Comparison of ENCODE assay signal across 8 mouse cellular contexts in the genomic region with DNA sequence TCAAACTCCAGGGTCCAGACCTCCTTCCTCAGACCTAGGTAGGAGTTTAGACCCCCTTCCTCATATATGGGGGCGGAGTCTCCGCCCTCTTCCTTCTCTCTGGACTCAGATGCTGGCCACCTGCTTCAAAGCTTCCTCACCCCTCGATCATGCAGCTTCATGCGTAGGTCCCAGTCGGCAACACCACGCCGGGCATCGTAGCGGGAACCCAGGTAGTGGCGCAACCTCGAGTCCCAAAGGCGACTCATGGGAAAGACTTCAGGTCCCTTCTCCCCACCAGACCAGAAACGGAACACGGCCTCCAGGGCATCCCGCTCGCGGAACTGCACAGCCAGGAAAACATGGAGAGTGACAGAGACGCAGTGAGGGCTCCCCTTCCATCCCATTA. TPM values are rescaled to one million over a fixed set of nuclear protein-coding genes. Genes with fewer than 3 reads are reported as not detected.
A peak's percentile ranks its signal among the peaks of the same experiment; 100 is the strongest.
DNase-seq lines count a peak whose midpoint lies in the region; ATAC-seq and TF ChIP-seq lines count a peak whose summit lies in the region.

No protein-coding gene starts in this region.

- ATAC-seq in heart, embryonic 14.5 days (ENCODE audit: insufficient number of reproducible peaks, insufficient read depth, low FRiP score, low read depth), result no peak
- 0 out of 2 replicates have a peak, but pooled peaks have one; percentile 9 for ATAC-seq in common myeloid progenitor, adult 5-6 weeks (replicated peaks; ENCODE audit: low read depth, poor library complexity, severe bottlenecking)
- ATAC-seq in hindbrain, postnatal 0 days, result no peak
- ATAC-seq in midbrain, embryonic 14.5 days (ENCODE audit: low FRiP score, low TSS enrichment), result no peak

- TF ChIP-seq POLR2A in kidney, adult 2 months (IDR thresholded peaks at IDR 0.05; ENCODE audit: low read depth, low read length), result no peak

- no peak for DNase-seq in heart, postnatal 10 days
- DNase-seq in hindbrain, postnatal 0 days (ENCODE audit: low spot score), result no peak
- no peak for DNase-seq in midbrain, embryonic 14.5 days
- no peak for DNase-seq in left cerebral cortex, postnatal 10 days (ENCODE audit: extremely low spot score in 1 of 2, low spot score in 2 of 2)
- no peak for DNase-seq in kidney, adult 2 months
- DNase-seq in B cell, adult 2 months, result no peak

- peak overlapping the region; percentile 64; the same call in 1 of the 2 replicates for H3K9ac ChIP-seq in heart, embryonic 14.5 days (ENCODE audit: low read length)
- H3K9ac ChIP-seq in hindbrain, postnatal 0 days (replicated peaks; ENCODE audit: low read length), result no peak overlapping the region; the same call in 1 of the 2 replicates
- H3K9ac ChIP-seq in midbrain, embryonic 14.5 days (replicated peaks; ENCODE audit: low read length), result peak overlapping the region; percentile 9; the same call in 1 of the 2 replicates

- no peak for TF ChIP-seq CTCF in hindbrain, postnatal 0 days (IDR thresholded peaks at IDR 0.05; ENCODE audit: low read depth)
- no peak for TF ChIP-seq CTCF in kidney, adult 2 months (conservative IDR thresholded peaks at IDR 0.05; ENCODE audit: insufficient read depth, insufficient read length, low read depth, low read length)

- 45% methylated on average over 18 of the region's 18 CpGs for WGBS in heart, embryonic 14.5 days
- WGBS in hindbrain, postnatal 0 days, result 51% methylated on average over 18 of the region's 18 CpGs
- WGBS in midbrain, embryonic 14.5 days, result 43% methylated on average over 18 of the region's 18 CpGs
- WGBS in kidney, adult 2 months, result 64% methylated on average over 18 of the region's 18 CpGs

- intact Hi-C loops in heart, postnatal 10 days (cut with DNase I), result loop anchor here (10.0 kb wide), 1 partner anchor 232 kb away; no protein-coding TSS in a partner anchor
- intact Hi-C loops in left cerebral cortex, postnatal 10 days (cut with DNase I), result no loop called here

- peaks cover 11 to 23% of the 10 kb centered on the region in 2 experiments for H3K4me1 ChIP-seq in heart, embryonic 14.5 days (ENCODE audit: control insufficient read depth in 2 of 2, insufficient read depth in 2 of 2, low read length in 2 of 2)
- no peaks in the 10 kb centered on the region for H3K4me1 ChIP-seq in hindbrain, postnatal 0 days (ENCODE audit: insufficient read depth, low read length)
- H3K4me1 ChIP-seq in midbrain, embryonic 14.5 days (ENCODE audit: control insufficient read depth, insufficient read depth, low read length), result peaks cover 8% of the 10 kb centered on the region; the same call in 1 of the 2 replicates
- H3K4me1 ChIP-seq in kidney, adult 2 months (ENCODE audit: control insufficient read depth, insufficient read depth, low read length), result no peaks in the 10 kb centered on the region

- no peaks in the 10 kb centered on the region for H3K9me3 ChIP-seq in heart, embryonic 14.5 days (ENCODE audit: control insufficient read depth, low read length)
- H3K9me3 ChIP-seq in hindbrain, postnatal 0 days (ENCODE audit: low read length), result no peaks in the 10 kb centered on the region
- no peaks in the 10 kb centered on the region for H3K9me3 ChIP-seq in midbrain, embryonic 14.5 days (ENCODE audit: control insufficient read depth, low read length)

- H3K27ac ChIP-seq in heart, embryonic 14.5 days (replicated peaks in 1 of 2; ENCODE audit: control insufficient read depth in 1 of 2, insufficient read depth in 1 of 2, low read depth in 2 of 2, low read length in 2 of 2), result no peak overlapping the region
- H3K27ac ChIP-seq in hindbrain, postnatal 0 days, result no peak overlapping the region
- no peak overlapping the region for H3K27ac ChIP-seq in midbrain, embryonic 14.5 days (replicated peaks; ENCODE audit: low read depth, low read length)
- H3K27ac ChIP-seq in kidney, adult 2 months (ENCODE audit: insufficient read depth, low read depth, low read length), result no peak overlapping the region

- H3K4me2 ChIP-seq in heart, embryonic 14.5 days (ENCODE audit: low read length), result peak overlapping the region; percentile 69
- H3K4me2 ChIP-seq in hindbrain, postnatal 0 days (ENCODE audit: low read depth, low read length), result peak overlapping the region; percentile 58
- peak overlapping the region; percentile 58; the same call in 1 of the 2 replicates for H3K4me2 ChIP-seq in midbrain, embryonic 14.5 days (ENCODE audit: low read length)

- no peaks in the 10 kb centered on the region for H3K36me3 ChIP-seq in heart, embryonic 14.5 days (ENCODE audit: control insufficient read depth, insufficient read depth, low read length)
- no peaks in the 10 kb centered on the region for H3K36me3 ChIP-seq in hindbrain, postnatal 0 days (ENCODE audit: insufficient read depth, low read length)
- no peaks in the 10 kb centered on the region for H3K36me3 ChIP-seq in midbrain, embryonic 14.5 days (ENCODE audit: control insufficient read depth, insufficient read depth, low read length)
- no peaks in the 10 kb centered on the region for H3K36me3 ChIP-seq in kidney, adult 2 months (ENCODE audit: control insufficient read depth, insufficient read depth, low read length)

- H3K4me3 ChIP-seq in heart, embryonic 14.5 days (ENCODE audit: control insufficient read depth in 1 of 2, insufficient read depth in 1 of 2, low read depth in 1 of 2, low read length in 2 of 2), result 0 out of 4 replicates have a peak overlapping the region, but pooled peaks of 1 of the 2 experiments have one; percentile 34
- no peak overlapping the region for H3K4me3 ChIP-seq in hindbrain, postnatal 0 days (ENCODE audit: low read length)
- H3K4me3 ChIP-seq in midbrain, embryonic 14.5 days (replicated peaks; ENCODE audit: low read depth, low read length), result no peak overlapping the region
- H3K4me3 ChIP-seq in kidney, adult 2 months (ENCODE audit: insufficient read depth, low read depth, low read length), result no peak overlapping the region

- H3K27me3 ChIP-seq in heart, embryonic 14.5 days (ENCODE audit: control insufficient read depth, insufficient read depth, low read length), result 0 out of 2 replicates have a peak, but pooled peaks cover 4% of the 10 kb centered on the region
- H3K27me3 ChIP-seq in hindbrain, postnatal 0 days (ENCODE audit: insufficient read depth, low read length), result peaks cover 9% of the 10 kb centered on the region; the same call in 1 of the 2 replicates
- H3K27me3 ChIP-seq in midbrain, embryonic 14.5 days (ENCODE audit: control insufficient read depth, insufficient read depth, low read length), result peaks cover 4% of the 10 kb centered on the region; the same call in 1 of the 2 replicates
- H3K27me3 ChIP-seq in kidney, adult 2 months (replicated peaks; ENCODE audit: control insufficient read depth, insufficient read depth, low read length), result no peaks in the 10 kb centered on the region

RNA-seq across cellular contexts. Expression of a gene that starts 3.3 kb away (rescaled TPM):
- polyA plus RNA-seq in heart, embryonic 14.5 days (2014; fragmentation: Nextera tagmentation; extraction: Ambion mirVana), result 2,958 and 3,056 TPM in 2 replicates
- 1,000 to 10,000 TPM; 6,124 to 6,345 TPM for total RNA-seq in heart, postnatal 10 days (2021)
- 0.87 and 1.9 TPM in 2 replicates for total RNA-seq in common myeloid progenitor, adult 5-6 weeks (2017)
- total RNA-seq in hindbrain, postnatal 0 days (2014; rRNA removed), result 1.9 TPM in 1 of 2 replicates, not detected in the other
- polyA plus RNA-seq in hindbrain, postnatal 0 days (2015; fragmentation: Nextera tagmentation; extraction: Ambion mirVana), result 2.1 and 3.9 TPM in 2 replicates
- 1.5 and 2.0 TPM in 2 replicates for polyA plus RNA-seq in midbrain, embryonic 14.5 days (2014; fragmentation: Nextera tagmentation; extraction: Ambion mirVana)
- total RNA-seq in left cerebral cortex, postnatal 10 days (2021), result not detected
- 2.1 and 2.6 TPM in 2 replicates for polyA plus RNA-seq in kidney, adult 2 months (2012; rRNA removed)

RNA-seq across cellular contexts. Expression of a gene that starts 5.0 kb away (rescaled TPM):
- polyA plus RNA-seq in heart, embryonic 14.5 days (2014; fragmentation: Nextera tagmentation; extraction: Ambion mirVana), result 0.15 and 0.51 TPM in 2 replicates
- under 1 TPM; 0.81 to 0.87 TPM for total RNA-seq in heart, postnatal 10 days (2021)
- total RNA-seq in common myeloid progenitor, adult 5-6 weeks (2017), result 1.6 TPM in 1 of 2 replicates, not detected in the other
- 2.1 and 3.8 TPM in 2 replicates for total RNA-seq in hindbrain, postnatal 0 days (2014; rRNA removed)
- polyA plus RNA-seq in hindbrain, postnatal 0 days (2015; fragmentation: Nextera tagmentation; extraction: Ambion mirVana), result 2.0 and 2.6 TPM in 2 replicates
- polyA plus RNA-seq in midbrain, embryonic 14.5 days (2014; fragmentation: Nextera tagmentation; extraction: Ambion mirVana), result 0.58 and 1.4 TPM in 2 replicates
- total RNA-seq in left cerebral cortex, postnatal 10 days (2021), result under 1 TPM; 0.51 to 0.69 TPM
- 1.3 and 1.4 TPM in 2 replicates for polyA plus RNA-seq in kidney, adult 2 months (2012; rRNA removed)

RNA-seq across cellular contexts. Expression of a gene that starts 11.1 kb away (rescaled TPM):
- 479 and 551 TPM in 2 replicates for polyA plus RNA-seq in heart, embryonic 14.5 days (2014; fragmentation: Nextera tagmentation; extraction: Ambion mirVana)
- 10 to 100 TPM; 36.1 to 38.1 TPM for total RNA-seq in heart, postnatal 10 days (2021)
- 6.1 and 6.6 TPM in 2 replicates for total RNA-seq in common myeloid progenitor, adult 5-6 weeks (2017)
- 0.93 and 3.5 TPM in 2 replicates for total RNA-seq in hindbrain, postnatal 0 days (2014; rRNA removed)
- 2.9 and 3.6 TPM in 2 replicates for polyA plus RNA-seq in hindbrain, postnatal 0 days (2015; fragmentation: Nextera tagmentation; extraction: Ambion mirVana)
- polyA plus RNA-seq in midbrain, embryonic 14.5 days (2014; fragmentation: Nextera tagmentation; extraction: Ambion mirVana), result 2.6 and 2.7 TPM in 2 replicates
- 1 to 10 TPM; 2.0 to 3.1 TPM for total RNA-seq in left cerebral cortex, postnatal 10 days (2021)
- polyA plus RNA-seq in kidney, adult 2 months (2012; rRNA removed), result 0.39 and 3.9 TPM in 2 replicates

RNA-seq across cellular contexts. Expression of a gene that starts 20.0 kb away (rescaled TPM):
- 0.55 and 0.78 TPM in 2 replicates for polyA plus RNA-seq in heart, embryonic 14.5 days (2014; fragmentation: Nextera tagmentation; extraction: Ambion mirVana)
- 1 to 10 TPM; 1.7 to 2.4 TPM for total RNA-seq in heart, postnatal 10 days (2021)
- not detected in 2 replicates for total RNA-seq in common myeloid progenitor, adult 5-6 weeks (2017)
- total RNA-seq in hindbrain, postnatal 0 days (2014; rRNA removed), result 81.1 and 83.7 TPM in 2 replicates
- polyA plus RNA-seq in hindbrain, postnatal 0 days (2015; fragmentation: Nextera tagmentation; extraction: Ambion mirVana), result 103 and 106 TPM in 2 replicates
- 106 and 143 TPM in 2 replicates for polyA plus RNA-seq in midbrain, embryonic 14.5 days (2014; fragmentation: Nextera tagmentation; extraction: Ambion mirVana)
- 100 to 1,000 TPM; 251 to 253 TPM for total RNA-seq in left cerebral cortex, postnatal 10 days (2021)
- 0.55 and 1.0 TPM in 2 replicates for polyA plus RNA-seq in kidney, adult 2 months (2012; rRNA removed)

RNA-seq across cellular contexts. Expression of a gene that starts 25.8 kb away (rescaled TPM):
- polyA plus RNA-seq in heart, embryonic 14.5 days (2014; fragmentation: Nextera tagmentation; extraction: Ambion mirVana), result 41.7 and 47.7 TPM in 2 replicates
- total RNA-seq in heart, postnatal 10 days (2021), result 10 to 100 TPM; 74.8 to 97.1 TPM
- total RNA-seq in common myeloid progenitor, adult 5-6 weeks (2017), result 90.2 and 117 TPM in 2 replicates
- 88.2 and 109 TPM in 2 replicates for total RNA-seq in hindbrain, postnatal 0 days (2014; rRNA removed)
- polyA plus RNA-seq in hindbrain, postnatal 0 days (2015; fragmentation: Nextera tagmentation; extraction: Ambion mirVana), result 33.9 and 42.0 TPM in 2 replicates
- 46.2 and 50.7 TPM in 2 replicates for polyA plus RNA-seq in midbrain, embryonic 14.5 days (2014; fragmentation: Nextera tagmentation; extraction: Ambion mirVana)
- 100 to 1,000 TPM; 114 to 123 TPM for total RNA-seq in left cerebral cortex, postnatal 10 days (2021)
- polyA plus RNA-seq in kidney, adult 2 months (2012; rRNA removed), result 31.0 and 33.0 TPM in 2 replicates

Comparison
In these comparisons a context has a peak if more than half of its experiments do, and no peak if none do; other contexts are left out.
1. RNA of a gene that starts 3.3 kb away (total RNA-seq): 6,124 to 6,345 TPM in heart, postnatal 10 days; 0.87 to 1.9 TPM in common myeloid progenitor, adult 5-6 weeks, not detected in left cerebral cortex, postnatal 10 days and 1.9 TPM in hindbrain, postnatal 0 days; every median in the first group is over 1,000 times any median in the second.
2. Peak in every context shown above with its lines, with median percentiles within 50 percentile points of each other: H3K4me2 ChIP-seq.